Mouse (Mus musculus) kidney, postnatal 0 days (tissue): ENCODE data around the gene Lrrc59. TPM values are rescaled to one million over a fixed set of nuclear protein-coding genes. Genes with fewer than 3 reads are reported as not detected.
"Not testable (repeated sequence)": the region's sequence is repeated elsewhere in the genome, so short reads cannot be mapped to it uniquely, and the experiment has no call there.

Experiments used
- ATAC-seq: fragments of 200-750 bp; cut with Nextera tagmentation; replicated peaks from 2 replicates; pipeline ENCODE4 v1.8.0; 2017; ENCODE audit warnings: low read depth, moderate number of reproducible peaks, moderate TSS enrichment, moderate library complexity; ENCODE audit not compliant: low FRiP score
- DNase-seq: peaks from one replicate; pipeline ENCODE4 v3.0.0-alpha.2; 2016; ENCODE audit warnings: low spot score
- H3K27ac ChIP-seq: fragments of 300-500 bp; sonication (generic); 2 replicates; pipeline ENCODE4 v1.5.1; 2014; ENCODE audit warnings: mild to moderate bottlenecking
- H3K27me3 ChIP-seq: fragments of 300-500 bp; sonication (generic); 2 replicates; pipeline ENCODE4 v1.6.1; 2014; ENCODE audit warnings: low read length, mixed read lengths; ENCODE audit not compliant: insufficient read depth
- H3K36me3 ChIP-seq: fragments of 300-500 bp; sonication (generic); 2 replicates; pipeline ENCODE4 v1.6.1; 2014; ENCODE audit warnings: low read length, mixed read lengths; ENCODE audit not compliant: insufficient read depth
- H3K4me1 ChIP-seq: fragments of 300-500 bp; sonication (generic); replicated peaks from 2 replicates; pipeline ENCODE4 v1.6.1; 2014; ENCODE audit warnings: antibody characterized with exemption, low read length, mixed read lengths; ENCODE audit not compliant: insufficient read depth
- H3K4me2 ChIP-seq: fragments of 300-500 bp; sonication (generic); 2 replicates; pipeline ENCODE4 v1.6.1; 2014; ENCODE audit warnings: mild to moderate bottlenecking, low read length, moderate library complexity, mixed read lengths
- H3K4me3 ChIP-seq: fragments of 300-500 bp; sonication (generic); replicated peaks from 2 replicates; pipeline ENCODE4 v1.5.1; 2014; ENCODE audit warnings: low read depth, low read length
- H3K9ac ChIP-seq: fragments of 300-500 bp; sonication (generic); 2 replicates; pipeline ENCODE4 v1.6.1; 2014; ENCODE audit warnings: low read depth, low read length
- H3K9me3 ChIP-seq: fragments of 300-500 bp; sonication (generic); replicated peaks from 2 replicates; pipeline ENCODE4 v1.6.1; 2016; ENCODE audit warnings: low read length, inconsistent platforms, mixed read lengths
- CTCF ChIP-seq: IDR thresholded peaks from 2 replicates; pipeline ENCODE4 v1.5.1; 2016; ENCODE audit warnings: antibody characterized with exemption, low read depth, mild to moderate bottlenecking, moderate library complexity
- WGBS: fragments of 180-500 bp; shearing (Covaris S2); extraction: QIAGEN DNeasy Blood & Tissue Kit; methylation state at CpG from one replicate; pipeline ENCODE4 v1.1.7; 2014; 5-methylcytosine and 5-hydroxymethylcytosine counted together
- polyA plus RNA-seq: library from polyadenylated mRNA; unstranded; fragments of >200 nt; fragmentation: Nextera tagmentation; extraction: Ambion mirVana; gene quantifications from 2 replicates; pipeline ENCODE4 v1.2.1, GENCODE M21; 2015

The Lrrc59 gene
- polyA plus RNA-seq, 1 experiment from 2014 or later: 119 TPM

DNA sequence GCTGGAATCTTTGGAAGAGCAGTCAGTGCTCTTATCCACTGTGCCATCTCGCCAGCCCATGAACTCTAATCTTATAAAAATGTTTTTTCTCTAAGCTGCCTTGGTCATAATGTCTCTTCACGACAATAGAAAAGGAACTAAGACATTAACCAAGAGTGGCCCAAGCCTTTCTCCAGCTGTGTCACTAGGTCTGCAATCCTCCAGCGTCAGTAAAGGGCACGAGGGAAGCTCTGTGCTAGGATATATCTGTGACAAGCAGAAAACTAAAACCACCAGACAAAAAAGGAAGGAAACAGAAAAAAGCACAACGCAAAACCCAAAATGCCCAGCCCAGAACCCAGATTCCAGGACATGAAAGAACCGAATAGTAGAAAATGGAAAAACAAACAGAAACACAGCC is 57.6 kb downstream of the Lrrc59 start:
- H3K27me3 ChIP-seq: no peaks in the 10 kb centered on the region
- H3K9me3 ChIP-seq: no peaks in the 10 kb centered on the region
- no peak overlapping the region for H3K9ac ChIP-seq
- no peak for DNase-seq
- TF ChIP-seq CTCF: no peak
- no peak overlapping the region for H3K4me3 ChIP-seq
- no peak for ATAC-seq
- H3K36me3 ChIP-seq: no peaks in the 10 kb centered on the region
- H3K27ac ChIP-seq: no peak overlapping the region
- H3K4me1 ChIP-seq: no peaks in the 10 kb centered on the region
- 79% methylated on average over 6 of the region's 6 CpGs for WGBS
- H3K4me2 ChIP-seq: no peak overlapping the region

DNA sequence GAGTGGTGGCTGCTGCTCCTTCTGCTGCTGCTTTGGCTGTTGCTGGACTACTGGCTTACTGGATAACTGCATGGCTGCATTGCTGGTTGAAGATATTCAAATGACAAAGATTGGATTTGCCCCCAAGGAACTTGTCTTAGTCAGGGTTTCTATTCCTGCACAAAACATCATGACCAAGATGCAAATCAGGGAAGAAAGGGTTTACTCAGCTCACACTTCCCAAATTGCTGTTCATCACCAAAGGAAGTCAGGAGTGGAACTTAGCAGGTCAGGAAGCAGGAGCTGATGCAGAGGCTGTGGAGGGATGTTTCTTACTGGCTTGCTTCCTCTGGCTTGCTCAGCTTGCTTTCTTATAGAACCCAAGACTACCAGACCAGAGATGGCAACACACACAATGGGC is 62.9 kb downstream of the Lrrc59 start:
- H3K4me1 ChIP-seq, H3K9me3 ChIP-seq, ATAC-seq, H3K36me3 ChIP-seq, DNase-seq, H3K9ac ChIP-seq, H3K27ac ChIP-seq, H3K27me3 ChIP-seq, H3K4me2 ChIP-seq, H3K4me3 ChIP-seq: not testable (repeated sequence)

Other genes starting within 250 kb of the Lrrc59 start
- 9.1 and 10.5 TPM in 2 replicates for gene Abcc3, start 236.8 kb upstream of the Lrrc59 start, polyA plus RNA-seq
- gene Cacna1g, start 155.6 kb upstream of the Lrrc59 start, polyA plus RNA-seq: 4.4 and 5.2 TPM in 2 replicates
- gene Spata20, start 143.6 kb upstream of the Lrrc59 start, polyA plus RNA-seq: 0.40 TPM in 1 of 2 replicates, not detected in the other
- gene Epn3, start 129.8 kb upstream of the Lrrc59 start, polyA plus RNA-seq: 34.7 and 37.5 TPM in 2 replicates
- 3.2 and 3.5 TPM in 2 replicates for gene Mycbpap, start 108.0 kb upstream of the Lrrc59 start, polyA plus RNA-seq
- 4.0 and 5.6 TPM in 2 replicates for gene Rsad1, start 80.5 kb upstream of the Lrrc59 start, polyA plus RNA-seq
- gene Chad, start 64.7 kb upstream of the Lrrc59 start, polyA plus RNA-seq: 0.41 and 0.50 TPM in 2 replicates
- gene Acsf2, start 27.9 kb upstream of the Lrrc59 start, polyA plus RNA-seq: 6.6 and 7.0 TPM in 2 replicates
- 135 and 144 TPM in 2 replicates for gene Mrpl27, start 24.0 kb downstream of the Lrrc59 start, polyA plus RNA-seq
- gene Eme1, start 24.2 kb downstream of the Lrrc59 start, polyA plus RNA-seq: 7.9 and 8.1 TPM in 2 replicates
- gene Xylt2, start 47.7 kb downstream of the Lrrc59 start, polyA plus RNA-seq: 18.4 and 21.4 TPM in 2 replicates
- 1.3 and 1.4 TPM in 2 replicates for gene Gm11541, start 74.7 kb downstream of the Lrrc59 start, polyA plus RNA-seq
- 0.26 and 0.28 TPM in 2 replicates for gene Cdc34b, start 112.0 kb downstream of the Lrrc59 start, polyA plus RNA-seq
- gene Tmem92, start 152.9 kb downstream of the Lrrc59 start, polyA plus RNA-seq: not detected in 2 replicates